Mouse (Mus musculus): ENCODE measurements around the gene Rbbp4. TPM values are rescaled to one million over a fixed set of nuclear protein-coding genes. Genes with fewer than 3 reads are reported as not detected.
A peak's percentile ranks its signal among the peaks of the same experiment; 100 is the strongest.

Gene Rbbp4
- total RNA-seq, 2 experiments from 2014 or later = 77.5 to 84.0 TPM

GRCm38 (mm10) chr4:129266191-129266590 is 69.0 kb downstream of the Rbbp4 start:
- intact Hi-C loops (cut with DNase I) = no loop called here
- DNase-seq (ENCODE audit: low spot score) = no peak

GRCm38 (mm10) chr4:129263225-129264021 is 71.7 kb downstream of the Rbbp4 start:
- intact Hi-C loops (cut with DNase I) = no loop called here

GRCm38 (mm10) chr4:129261196-129261595 is 74.0 kb downstream of the Rbbp4 start, which contains the start of gene C77080:
Gene C77080 (minus strand): TSS chr4:129261404.
- intact Hi-C loops (cut with DNase I) = no loop called here
- DNase-seq (ENCODE audit: low spot score) = no peak

More at GRCm38 (mm10) chr4:129263225-129264021, 71.7 kb downstream of the Rbbp4 start:
- peak; percentile 53 for DNase-seq (ENCODE audit: low spot score)

- intact Hi-C loops (cut with DNase I) = no loop called here
- DNase-seq (ENCODE audit: low spot score) = no peak
These were observed 74.5 kb downstream of the Rbbp4 start for GRCm38 (mm10) chr4:129260678-129261077.

- DNase-seq (ENCODE audit: low spot score) = no peak
- intact Hi-C loops (cut with DNase I) = no loop called here
These were observed 76.1 kb downstream of the Rbbp4 start for GRCm38 (mm10) chr4:129259101-129259500.

Small RNA genes lying within 50 kb of the gene (microRNA-seq; reads per million reads assigned to microRNA genes)
- not detected for gene Gm22994

Other genes with a start within 250 kb of the Rbbp4 start
- not detected for gene Tmem54, start 229.8 kb downstream of the Rbbp4 start, total RNA-seq (2021)
- not detected for gene Hpca, start 213.3 kb downstream of the Rbbp4 start, total RNA-seq (2021)
- 100 to 1,000 TPM; 325 TPM for gene Fndc5, start 198.4 kb downstream of the Rbbp4 start, total RNA-seq (2021)
- gene S100pbp, start 145.6 kb downstream of the Rbbp4 start, total RNA-seq (2021) = 10 to 100 TPM; 12.9 to 14.1 TPM
- gene Yars, start 145.6 kb downstream of the Rbbp4 start, total RNA-seq (2021) = 10 to 100 TPM; 26.9 to 30.0 TPM
- 1 to 10 TPM; 3.3 to 6.1 TPM for gene C77080, start 74.0 kb downstream of the Rbbp4 start, total RNA-seq (2021)
- 10 to 100 TPM; 15.5 to 16.3 TPM for gene Sync, start 47.8 kb downstream of the Rbbp4 start, total RNA-seq (2021)
- 10 to 100 TPM; 18.6 to 22.7 TPM for gene Zbtb8os, start 325 bp upstream of the Rbbp4 start, total RNA-seq (2021)
- gene Zbtb8a, start 42.7 kb upstream of the Rbbp4 start, total RNA-seq (2021) = 1 to 10 TPM; 3.5 to 3.7 TPM
- under 1 TPM in 1 of 2 experiments, not detected in 1; 0.08 TPM for gene Zbtb8b, start 105.5 kb upstream of the Rbbp4 start, total RNA-seq (2021)
- 10 to 100 TPM; 40.6 to 45.6 TPM for gene Bsdc1, start 126.2 kb upstream of the Rbbp4 start, total RNA-seq (2021)
- gene Tssk3, start 155.7 kb upstream of the Rbbp4 start, total RNA-seq (2021) = not detected
- gene Fam229a, start 155.8 kb upstream of the Rbbp4 start, total RNA-seq (2021) = not detected
- 1 to 10 TPM; 6.8 to 7.8 TPM for gene Marcksl1, start 178.2 kb upstream of the Rbbp4 start, total RNA-seq (2021)
- 10 to 100 TPM; 15.9 to 18.6 TPM for gene Hdac1, start 207.3 kb upstream of the Rbbp4 start, total RNA-seq (2021)
- gene Lck, start 238.3 kb upstream of the Rbbp4 start, total RNA-seq (2021) = 1 to 10 TPM in 1 of 2 experiments, under 1 TPM in 1; 0.47 to 1.2 TPM
- 1 to 10 TPM in 1 of 2 experiments, under 1 TPM in 1; 0.70 to 1.0 TPM for gene Fam167b, start 243.2 kb upstream of the Rbbp4 start, total RNA-seq (2021)

Measured in heart, postnatal 25 days (tissue).